Mouse (Mus musculus): Measurements from ENCODE around the gene Stk32b. TPM values are rescaled to one million over a fixed set of nuclear protein-coding genes. Genes with fewer than 3 reads are reported as not detected.

Stk32b gene
- total and polyA plus RNA-seq, 2 experiments from 2014 or later, result 18.9 to 22.8 TPM

GRCm38 (mm10) chr5:37736213-37736612 is 19.2 kb upstream of the Stk32b start:
- Histone ChIP-seq H3K4me3 (ENCODE audit: low read depth, low read length) (no peak overlapping the region), H3K9me3 (ENCODE audit: low read length) (no peaks in the 10 kb centered on the region), H3K36me3 (ENCODE audit: insufficient read depth) (no peaks in the 10 kb centered on the region), H3K4me1 (ENCODE audit: insufficient read depth) (no peaks in the 10 kb centered on the region), H3K9ac (no peak overlapping the region), H3K27ac (ENCODE audit: low read depth, low read length) (no peak overlapping the region), H3K4me2 (ENCODE audit: low read depth) (no peak overlapping the region), H3K27me3 (ENCODE audit: insufficient read depth, low read length) (no peaks in the 10 kb centered on the region)
- DNase-seq (peak; percentile 9), ATAC-seq (no peak)
- peak; percentile 55 for TF ChIP-seq CTCF (IDR thresholded peaks at IDR 0.05; ENCODE audit: low read depth)
- 48% methylated on average over 7 of the region's 7 CpGs for WGBS

GRCm38 (mm10) chr5:37735224-37735623 is 18.3 kb upstream of the Stk32b start, which contains the start of gene Cytl1:
Gene Cytl1 (plus strand): TSS chr5:37735519.
- 33% methylated on average over 5 of the region's 5 CpGs for WGBS
- DNase-seq (no peak), ATAC-seq (no peak)
- Histone ChIP-seq H3K27me3 (ENCODE audit: insufficient read depth, low read length) (no peaks in the 10 kb centered on the region), H3K9ac (no peak within 1 kb of the TSS), H3K36me3 (ENCODE audit: insufficient read depth) (no peaks in the 10 kb centered on the region), H3K4me2 (ENCODE audit: low read depth) (no peak within 1 kb of the TSS), H3K4me3 (ENCODE audit: low read depth, low read length) (no peak within 1 kb of the TSS), H3K27ac (ENCODE audit: low read depth, low read length) (no peak within 1 kb of the TSS), H3K9me3 (ENCODE audit: low read length) (no peaks in the 10 kb centered on the region), H3K4me1 (ENCODE audit: insufficient read depth) (no peaks in the 10 kb centered on the region)
- no peak for TF ChIP-seq CTCF (IDR thresholded peaks at IDR 0.05; ENCODE audit: low read depth)

GRCm38 (mm10) chr5:37730781-37731180 is 13.8 kb upstream of the Stk32b start:
- Histone ChIP-seq H3K27me3 (ENCODE audit: insufficient read depth, low read length) (no peaks in the 10 kb centered on the region), H3K9ac (no peak overlapping the region), H3K4me2 (ENCODE audit: low read depth) (no peak overlapping the region), H3K4me1 (ENCODE audit: insufficient read depth) (no peaks in the 10 kb centered on the region), H3K9me3 (ENCODE audit: low read length) (no peaks in the 10 kb centered on the region), H3K36me3 (ENCODE audit: insufficient read depth) (no peaks in the 10 kb centered on the region), H3K4me3 (ENCODE audit: low read depth, low read length) (no peak overlapping the region), H3K27ac (ENCODE audit: low read depth, low read length) (no peak overlapping the region)
- 93% methylated on average over 2 of the region's 2 CpGs for WGBS
- DNase-seq (no peak), ATAC-seq (no peak)
- no peak for TF ChIP-seq CTCF (IDR thresholded peaks at IDR 0.05; ENCODE audit: low read depth)

GRCm38 (mm10) chr5:37725220-37725886 is 8.4 kb upstream of the Stk32b start:
- WGBS, result 70% methylated on average over 4 of the region's 4 CpGs
- no peak for TF ChIP-seq CTCF (IDR thresholded peaks at IDR 0.05; ENCODE audit: low read depth)

GRCm38 (mm10) chr5:37720670-37721069 is 3.7 kb upstream of the Stk32b start:
- H3K36me3 ChIP-seq (ENCODE audit: insufficient read depth), result no peaks in the 10 kb centered on the region
- H3K4me1 ChIP-seq (ENCODE audit: insufficient read depth), result no peaks in the 10 kb centered on the region
- no peak overlapping the region for H3K27ac ChIP-seq (ENCODE audit: low read depth, low read length)
- no peak overlapping the region for H3K4me3 ChIP-seq (ENCODE audit: low read depth, low read length)
- ATAC-seq (no peak), DNase-seq (peak; percentile 17)
- no peak overlapping the region for H3K4me2 ChIP-seq (ENCODE audit: low read depth)
- H3K27me3 ChIP-seq (ENCODE audit: insufficient read depth, low read length), result no peaks in the 10 kb centered on the region
- TF ChIP-seq CTCF (IDR thresholded peaks at IDR 0.05; ENCODE audit: low read depth), result no peak
- H3K9ac ChIP-seq, result no peak overlapping the region
- 28% methylated on average over 6 of the region's 6 CpGs for WGBS
- H3K9me3 ChIP-seq (ENCODE audit: low read length), result no peaks in the 10 kb centered on the region

More at GRCm38 (mm10) chr5:37725220-37725886, 8.4 kb upstream of the Stk32b start:
- H3K4me2 ChIP-seq (ENCODE audit: low read depth), result no peak overlapping the region
- H3K4me1 ChIP-seq (ENCODE audit: insufficient read depth), result no peaks in the 10 kb centered on the region
- H3K4me3 ChIP-seq (ENCODE audit: low read depth, low read length), result no peak overlapping the region
- no peaks in the 10 kb centered on the region for H3K27me3 ChIP-seq (ENCODE audit: insufficient read depth, low read length)
- ATAC-seq, result no peak
- H3K36me3 ChIP-seq (ENCODE audit: insufficient read depth), result no peaks in the 10 kb centered on the region
- no peak overlapping the region for H3K27ac ChIP-seq (ENCODE audit: low read depth, low read length)
- DNase-seq, result no peak
- no peak overlapping the region for H3K9ac ChIP-seq
- no peaks in the 10 kb centered on the region for H3K9me3 ChIP-seq (ENCODE audit: low read length)

- WGBS, result 3% methylated on average over 14 of the region's 14 CpGs
- Histone ChIP-seq H3K4me1 (ENCODE audit: insufficient read depth) (0 out of 2 replicates have a peak, but pooled peaks cover 5% of the 10 kb centered on the region), H3K4me3 (ENCODE audit: low read depth, low read length) (peak overlapping the region; percentile 61), H3K36me3 (ENCODE audit: insufficient read depth) (no peaks in the 10 kb centered on the region), H3K27me3 (ENCODE audit: insufficient read depth, low read length) (no peaks in the 10 kb centered on the region), H3K27ac (ENCODE audit: low read depth, low read length) (peak overlapping the region; percentile 82; the same call in 1 of the 2 replicates), H3K4me2 (ENCODE audit: low read depth) (peak overlapping the region; percentile 73), H3K9ac (peak overlapping the region; percentile 63), H3K9me3 (ENCODE audit: low read length) (no peaks in the 10 kb centered on the region)
- peak; percentile 83 for DNase-seq
- peak; percentile 81 for TF ChIP-seq CTCF (IDR thresholded peaks at IDR 0.05; ENCODE audit: low read depth)
- ATAC-seq, result peak; percentile 50
Measured at GRCm38 (mm10) chr5:37717384-37717963, 503 bp upstream of the Stk32b start.

GRCm38 (mm10) chr5:37709257-37709904 is 7.6 kb downstream of the Stk32b start:
- DNase-seq (no peak), ATAC-seq (no peak)
- H3K4me3 ChIP-seq (ENCODE audit: low read depth, low read length), result no peak overlapping the region
- WGBS, result 90% methylated on average over 5 of the region's 5 CpGs
- no peaks in the 10 kb centered on the region; the same call in 1 of the 2 replicates for H3K36me3 ChIP-seq (ENCODE audit: insufficient read depth)
- H3K4me1 ChIP-seq (ENCODE audit: insufficient read depth), result no peaks in the 10 kb centered on the region
- no peak for TF ChIP-seq CTCF (IDR thresholded peaks at IDR 0.05; ENCODE audit: low read depth)
- no peaks in the 10 kb centered on the region for H3K27me3 ChIP-seq (ENCODE audit: insufficient read depth, low read length)
- H3K27ac ChIP-seq (ENCODE audit: low read depth, low read length), result no peak overlapping the region
- no peak overlapping the region for H3K4me2 ChIP-seq (ENCODE audit: low read depth)
- H3K9me3 ChIP-seq (ENCODE audit: low read length), result no peaks in the 10 kb centered on the region
- H3K9ac ChIP-seq, result no peak overlapping the region
